Mouse (Mus musculus): ENCODE data around the gene Grhpr. TPM values are rescaled to one million over a fixed set of nuclear protein-coding genes. Genes with fewer than 3 reads are reported as not detected.
"Not testable (repeated sequence)": the region's sequence is repeated elsewhere in the genome, so short reads cannot be mapped to it uniquely, and the experiment has no call there.

The Grhpr gene
- total RNA-seq, 2 experiments from 2014 or later = 34.5 to 40.1 TPM

DNA sequence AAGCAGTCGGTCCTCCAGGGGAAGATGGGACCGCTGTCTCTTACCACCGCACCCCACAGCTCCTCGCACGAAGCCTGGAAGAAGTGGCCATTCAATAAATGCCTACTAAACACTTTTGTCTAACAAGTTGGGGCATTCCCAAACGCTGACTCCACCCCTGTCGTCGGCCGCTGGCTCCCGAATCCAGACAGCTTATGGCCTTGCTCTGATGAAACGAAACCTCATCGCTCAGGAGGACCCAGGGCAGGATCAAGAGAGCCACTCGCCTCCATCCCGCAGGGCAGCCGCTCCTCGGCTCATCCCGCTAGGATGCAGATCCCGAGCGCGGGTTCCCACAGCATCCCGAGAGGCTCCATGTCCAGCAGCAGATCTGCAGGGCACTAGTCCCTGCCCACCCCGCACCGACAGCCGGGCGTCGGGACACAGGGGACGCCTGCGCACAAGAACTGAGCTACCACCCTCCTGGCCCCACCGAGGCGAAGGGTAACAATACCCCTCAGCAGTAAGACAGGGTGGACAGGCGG is 30.4 kb downstream of the Grhpr start:
- peak; percentile 61 to 69 for DNase-seq
- intact Hi-C loops (cut with DNase I) = loop anchor here (2.0 to 10.0 kb wide), 3 partner anchors 39 to 523 kb away; partner anchors contain the start of genes Shb and Slc25a51

DNA sequence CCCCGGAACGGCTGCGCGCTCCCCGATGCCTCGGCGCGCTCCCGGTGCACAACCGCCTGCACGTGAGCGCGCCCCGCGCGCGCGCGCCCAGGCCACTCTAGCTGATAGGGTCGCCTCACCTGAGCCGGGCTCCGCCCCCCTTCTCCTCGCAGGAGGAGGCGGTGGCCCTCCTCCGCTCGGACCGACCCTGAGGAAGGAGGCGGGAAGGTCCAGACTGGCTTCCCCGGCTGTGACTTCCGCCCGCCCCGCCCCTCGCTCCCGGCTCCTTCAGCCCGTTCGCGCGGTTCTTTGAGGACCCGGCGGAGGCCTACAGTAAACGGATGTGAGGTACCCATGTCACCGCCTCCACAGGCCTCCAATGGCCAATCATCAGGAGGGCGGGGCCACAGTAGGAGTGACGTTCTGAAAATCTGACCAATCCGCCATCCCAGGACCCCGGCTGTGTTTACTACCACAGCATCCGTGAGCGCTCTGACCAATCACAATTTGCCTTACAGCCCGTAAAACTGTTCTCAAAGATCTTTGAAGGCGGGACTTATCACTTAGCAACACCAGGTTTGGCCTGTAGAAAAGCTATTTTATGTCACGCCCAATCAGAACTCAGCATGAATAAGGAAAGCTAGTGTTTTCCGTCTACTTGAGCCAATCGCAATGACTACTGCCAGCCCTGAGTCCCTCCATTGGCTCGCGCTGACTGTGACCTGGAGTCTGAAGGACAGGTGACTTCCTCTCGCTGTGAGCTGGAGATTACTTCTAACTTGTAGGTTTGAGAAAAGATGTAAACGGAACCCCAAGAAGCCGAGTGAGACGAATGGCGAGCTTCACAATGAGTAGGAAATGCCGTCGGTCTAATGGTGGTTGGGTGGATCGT is 31.1 kb downstream of the Grhpr start, which contains the start of gene Zbtb5:
Gene Zbtb5 (minus strand): TSS at position 308 of the 871 bp plus-strand sequence.
- intact Hi-C loops (cut with DNase I) = loop anchor here (10.0 kb wide), 2 partner anchors 392 to 522 kb away; partner anchors contain the start of genes Shb and Slc25a51
- DNase-seq = peak; percentile 97

DNA sequence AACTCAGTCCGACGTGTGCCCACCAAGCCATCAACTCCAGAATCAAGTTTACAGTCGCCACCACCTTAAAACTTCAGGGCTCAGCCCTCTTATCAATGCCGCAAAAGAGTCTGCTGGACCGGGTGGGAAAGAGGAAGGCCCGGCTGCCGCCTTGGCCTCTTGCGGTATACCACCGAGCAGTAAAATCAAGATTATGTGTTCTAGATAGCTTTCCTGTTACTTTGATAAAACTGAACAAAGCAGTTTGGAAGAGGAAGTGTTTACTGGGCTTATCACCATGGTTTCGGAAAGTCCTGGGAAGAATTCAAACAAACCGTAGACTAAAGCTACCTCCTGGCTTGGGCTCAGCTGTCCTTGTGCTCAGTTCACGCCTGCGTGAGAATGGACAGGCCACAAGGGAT is 31.8 kb downstream of the Grhpr start:
- DNase-seq = peak in 1 of 2 experiments; percentile 11
- intact Hi-C loops (cut with DNase I) = loop anchor here (10.0 kb wide), 2 partner anchors 392 to 522 kb away; partner anchors contain the start of genes Shb and Slc25a51

DNA sequence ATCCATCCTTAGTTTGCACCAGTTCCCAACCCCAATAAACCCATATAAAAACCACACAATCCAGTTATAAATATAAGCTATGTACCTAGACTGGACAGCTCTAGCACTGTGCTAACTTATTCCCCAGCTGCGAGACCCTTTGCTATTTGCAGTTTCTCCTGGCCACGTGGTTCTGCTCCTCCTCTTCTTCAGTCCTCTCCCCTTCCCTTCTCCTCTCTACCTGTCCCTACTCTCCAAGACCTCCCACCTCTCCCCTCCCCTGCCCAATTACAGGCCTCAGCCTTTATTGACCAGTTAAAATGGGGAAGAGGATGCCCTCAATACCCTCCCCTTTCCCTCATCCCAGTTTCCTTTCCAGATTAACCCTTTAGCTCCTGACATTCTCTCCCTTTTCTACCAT is 32.3 kb downstream of the Grhpr start:
- DNase-seq = no peak
- intact Hi-C loops (cut with DNase I) = loop anchor here (10.0 kb wide), 2 partner anchors 391 to 521 kb away; partner anchors contain the start of genes Shb and Slc25a51

DNA sequence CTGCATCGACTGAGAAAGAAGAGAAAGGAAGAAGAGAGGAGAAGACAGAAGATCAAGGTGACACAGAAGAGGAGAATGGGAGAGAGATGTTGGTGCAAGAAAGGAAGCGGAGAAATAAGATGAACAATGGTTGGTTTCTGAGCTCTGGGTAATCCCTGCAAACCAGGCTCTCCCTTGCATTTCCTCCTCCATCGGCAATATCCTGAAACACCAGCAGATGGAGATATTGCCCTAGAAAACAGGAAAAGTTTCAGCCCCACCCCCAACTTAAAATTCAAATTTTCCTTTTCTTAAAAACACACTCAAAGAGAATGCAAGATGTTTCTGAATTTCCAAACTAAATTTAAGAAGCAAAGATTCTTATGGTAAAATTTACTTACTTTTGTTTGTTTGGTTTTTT is 34.4 kb downstream of the Grhpr start:
- peak; percentile 49 to 77 for DNase-seq
- intact Hi-C loops (cut with DNase I) = loop anchor here (2.0 to 10.0 kb wide), 4 partner anchors 67 to 519 kb away; partner anchors contain the start of genes Fbxo10, Shb and Slc25a51

DNA sequence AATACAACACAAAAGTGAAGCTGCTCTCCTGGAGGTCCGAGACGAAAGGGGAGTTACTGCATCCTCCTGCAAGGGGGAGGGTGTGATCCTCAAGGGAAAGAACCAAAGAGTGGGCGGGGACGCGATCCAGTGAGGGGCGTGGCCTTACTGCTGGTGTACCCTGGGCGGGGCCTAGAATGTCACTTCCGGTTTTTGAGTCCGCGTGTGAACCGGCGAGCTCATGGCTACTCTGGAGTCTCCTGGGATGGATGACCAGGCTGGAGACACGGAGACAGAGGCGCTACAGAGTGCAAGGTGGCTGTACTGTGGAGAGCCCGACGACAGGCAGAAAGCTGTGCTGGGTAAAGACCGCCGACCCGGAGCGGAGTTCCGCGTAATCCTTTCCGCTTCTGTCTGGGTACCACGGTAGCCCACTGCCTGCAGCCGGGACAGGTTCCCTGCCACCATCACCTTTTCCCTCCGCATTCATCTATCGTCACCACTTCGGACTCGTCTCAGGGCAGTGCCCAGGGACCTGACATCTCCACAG is 37.3 kb downstream of the Grhpr start, which contains the start of gene Polr1e:
Gene Polr1e (plus strand): TSS at position 132 of the 529 bp plus-strand sequence.
- intact Hi-C loops (cut with DNase I) = loop anchor here (5.0 to 10.0 kb wide), 3 partner anchors 64 to 516 kb away; partner anchors contain the start of genes Fbxo10, Shb and Slc25a51
- peak; percentile 87 to 94 for DNase-seq

DNA sequence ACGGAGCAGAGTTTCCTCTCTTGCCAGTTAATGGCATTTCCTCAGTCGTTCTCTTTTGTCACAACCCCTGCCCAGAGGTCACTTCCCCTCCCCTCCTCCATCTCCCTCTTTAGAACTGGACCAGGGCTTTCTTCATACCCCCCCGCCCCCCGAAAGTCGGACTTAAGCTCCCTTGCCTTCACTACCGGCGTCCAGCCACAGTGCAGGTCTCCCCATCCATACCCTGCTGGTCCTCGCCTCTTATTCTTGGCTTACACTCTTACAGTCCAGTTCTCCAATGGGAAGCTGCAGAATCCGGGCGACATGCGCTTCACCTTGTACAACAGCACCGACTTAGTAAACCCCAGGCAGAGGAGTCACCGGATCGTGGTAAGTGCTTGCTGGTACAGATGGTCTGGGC is 37.8 kb downstream of the Grhpr start:
- intact Hi-C loops (cut with DNase I) = loop anchor here (5.0 to 10.0 kb wide), 3 partner anchors 63 to 516 kb away; partner anchors contain the start of genes Fbxo10, Shb and Slc25a51

DNA sequence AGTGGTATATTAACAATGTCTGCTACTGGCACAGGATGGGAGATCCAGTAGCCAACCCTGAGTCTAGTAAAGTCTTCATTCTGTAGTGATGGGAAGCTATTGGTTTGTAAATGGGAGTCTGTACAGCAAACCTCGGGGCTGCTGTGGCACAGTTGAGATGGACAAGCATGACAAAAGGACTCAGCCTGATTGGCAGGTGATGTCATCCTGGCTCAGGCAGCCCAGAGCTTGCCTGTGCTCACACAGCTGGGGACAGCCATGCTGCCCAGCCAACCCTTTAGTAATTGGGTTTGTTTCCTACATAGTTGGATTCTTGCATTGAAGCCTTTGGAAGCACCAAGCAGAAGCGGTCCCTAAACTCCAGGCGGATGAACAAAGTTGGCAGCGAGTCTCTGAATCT is 45.3 kb downstream of the Grhpr start:
- DNase-seq = no peak
- intact Hi-C loops (cut with DNase I) = no loop called here

More for the DNA sequence above, 37.8 kb downstream of the Grhpr start:
- no peak for DNase-seq

DNA sequence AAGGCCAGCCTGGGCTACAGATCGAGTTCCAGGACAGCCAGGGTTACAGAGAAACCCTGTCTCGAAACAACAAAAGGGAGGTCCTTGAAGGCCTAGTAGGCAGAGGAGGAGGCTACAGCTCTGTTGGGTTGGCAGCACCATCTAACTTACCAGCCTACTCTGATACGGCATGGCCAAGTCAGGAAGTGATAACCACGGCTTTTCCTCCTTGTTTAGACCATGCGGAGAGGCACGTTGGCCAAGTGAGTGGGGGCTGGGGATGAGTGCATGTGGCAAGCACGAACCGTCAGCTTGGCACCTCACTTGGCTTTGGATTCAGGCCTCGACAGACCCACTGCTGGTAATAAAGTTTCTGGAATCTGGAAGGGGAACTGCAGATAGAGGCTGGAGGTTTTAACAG is 51.4 kb downstream of the Grhpr start:
- DNase-seq = peak; percentile 23 to 38
- intact Hi-C loops (cut with DNase I) = no loop called here

DNA sequence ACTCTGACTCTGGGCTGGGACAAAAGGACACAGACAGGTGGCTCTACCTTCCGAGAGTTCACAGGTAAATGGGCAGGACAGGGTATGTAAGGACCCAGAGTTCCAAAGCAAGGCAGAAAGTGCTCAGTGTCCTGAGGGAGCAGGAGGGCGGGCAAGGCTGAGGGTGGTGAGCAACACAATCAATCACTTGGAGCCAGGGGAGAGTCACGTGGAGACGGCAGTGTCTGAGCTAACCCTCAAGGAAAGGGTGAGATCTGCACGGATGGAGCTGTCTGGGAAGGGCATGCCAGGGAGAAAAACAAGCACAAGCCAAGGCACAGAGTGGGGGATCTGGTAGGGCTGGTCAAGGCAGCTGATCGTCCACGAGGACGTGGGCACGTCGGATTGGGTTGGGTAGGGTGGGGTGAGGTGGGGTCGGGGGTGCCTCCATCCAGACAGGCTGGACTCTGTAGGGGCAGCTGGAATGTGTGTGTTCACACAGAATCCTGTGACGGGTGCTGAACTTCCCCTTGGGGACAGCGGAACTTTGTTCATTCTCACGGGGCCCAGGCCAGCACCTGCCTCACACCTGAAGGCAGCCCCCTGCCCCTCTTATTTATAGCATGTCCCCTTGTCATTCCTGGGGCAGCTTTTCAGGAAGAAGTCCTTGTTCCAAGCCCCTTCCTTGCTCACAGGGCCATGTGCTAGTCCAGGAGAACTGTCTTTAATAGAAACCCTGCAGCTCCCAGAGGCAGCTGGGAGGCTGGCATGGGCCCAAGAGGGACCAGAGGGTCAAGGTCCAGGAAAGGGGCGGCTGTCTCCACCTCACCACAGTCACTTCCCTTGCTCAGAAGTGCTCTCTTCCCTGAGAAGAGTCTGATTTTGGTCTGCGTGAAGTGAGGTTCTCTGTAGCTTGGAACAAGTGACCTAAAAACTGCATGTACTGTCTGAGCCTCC is 53.8 kb downstream of the Grhpr start:
- DNase-seq = peak; percentile 38 to 40
- intact Hi-C loops (cut with DNase I) = no loop called here

DNA sequence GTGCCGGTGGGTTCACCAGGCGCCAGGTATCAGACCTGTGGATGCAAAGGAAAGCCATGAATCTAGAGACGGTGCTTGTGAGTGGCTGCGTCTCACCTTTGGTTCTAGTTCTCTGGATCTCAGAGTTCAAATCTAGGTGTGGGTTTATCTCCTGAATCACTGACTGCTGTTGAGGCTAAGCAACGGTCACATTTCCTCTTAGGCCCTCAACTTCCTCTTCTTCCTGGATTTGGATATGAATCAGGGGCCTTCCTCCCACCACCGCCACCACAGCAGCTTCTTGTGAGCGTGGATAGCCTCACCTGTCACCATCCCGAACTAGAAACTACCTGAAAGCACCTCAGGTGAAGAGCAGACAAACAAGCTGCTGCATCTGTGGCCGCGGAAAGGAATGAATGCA is 54.9 kb downstream of the Grhpr start:
- no peak for DNase-seq
- intact Hi-C loops (cut with DNase I) = no loop called here

DNA sequence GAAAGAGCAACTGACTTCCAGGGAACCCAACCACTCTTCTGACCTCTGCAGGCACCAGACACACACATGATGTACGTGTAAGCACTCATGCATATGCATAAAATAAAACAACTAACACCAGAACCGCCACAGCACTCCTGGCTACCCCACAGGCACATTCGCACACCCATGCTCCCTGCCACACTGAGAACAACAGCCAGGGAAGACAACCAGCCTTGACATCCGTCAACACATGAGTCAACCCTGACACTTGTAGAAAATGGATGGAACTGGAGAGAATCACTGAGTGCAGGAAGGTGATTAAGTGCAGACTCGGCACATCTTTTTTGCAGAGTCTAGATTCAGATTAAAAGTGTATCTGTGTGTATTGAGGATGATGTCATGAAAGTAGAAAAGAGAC is 55.4 kb downstream of the Grhpr start:
- intact Hi-C loops (cut with DNase I) = no loop called here
- no peak for DNase-seq

DNA sequence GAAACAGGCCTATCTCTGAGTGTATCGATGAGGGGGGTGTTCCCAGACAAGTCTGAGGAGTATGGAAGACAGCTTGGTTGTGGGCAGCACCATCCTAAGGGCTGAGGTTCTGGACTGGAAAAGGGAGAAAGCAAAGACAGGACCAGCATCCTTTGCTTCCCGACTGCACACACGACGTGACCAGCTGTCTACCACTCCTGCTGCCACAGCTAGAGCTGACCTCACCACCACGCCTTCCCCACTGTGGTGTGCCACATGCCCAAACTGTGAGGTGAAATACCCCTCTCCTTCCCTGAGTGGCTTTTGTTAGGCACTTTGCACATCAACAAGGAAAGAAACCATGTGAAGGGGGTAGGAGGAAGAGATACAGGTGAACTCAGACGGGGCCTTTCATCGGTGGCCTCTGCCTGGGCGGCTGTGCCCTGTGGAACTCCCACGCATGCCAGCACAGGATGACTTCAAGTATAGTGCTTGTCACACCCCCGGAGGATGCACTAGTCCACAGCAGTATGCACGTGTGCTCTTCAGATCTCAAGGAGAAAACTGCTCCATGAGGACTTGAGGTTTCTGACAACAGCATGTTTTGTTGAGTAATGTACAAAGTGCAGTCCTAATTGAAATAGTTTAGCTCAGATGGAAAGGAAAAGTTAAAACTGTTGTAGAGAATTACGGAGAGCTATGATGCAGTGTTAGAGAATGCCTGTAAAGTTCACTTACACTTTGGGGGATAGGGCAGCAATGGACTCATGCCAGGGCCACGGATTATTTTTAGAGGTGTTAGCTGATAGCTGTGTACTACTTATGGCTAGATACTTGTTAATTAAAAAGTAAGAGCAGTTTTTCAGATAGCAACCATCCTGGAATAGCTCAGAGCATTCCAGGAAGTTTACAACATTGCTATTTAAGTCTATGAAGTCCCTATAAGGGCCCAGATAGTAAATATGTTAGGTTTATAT is 56.5 kb downstream of the Grhpr start:
- intact Hi-C loops (cut with DNase I) = no loop called here
- peak; percentile 54 to 74 for DNase-seq

DNA sequence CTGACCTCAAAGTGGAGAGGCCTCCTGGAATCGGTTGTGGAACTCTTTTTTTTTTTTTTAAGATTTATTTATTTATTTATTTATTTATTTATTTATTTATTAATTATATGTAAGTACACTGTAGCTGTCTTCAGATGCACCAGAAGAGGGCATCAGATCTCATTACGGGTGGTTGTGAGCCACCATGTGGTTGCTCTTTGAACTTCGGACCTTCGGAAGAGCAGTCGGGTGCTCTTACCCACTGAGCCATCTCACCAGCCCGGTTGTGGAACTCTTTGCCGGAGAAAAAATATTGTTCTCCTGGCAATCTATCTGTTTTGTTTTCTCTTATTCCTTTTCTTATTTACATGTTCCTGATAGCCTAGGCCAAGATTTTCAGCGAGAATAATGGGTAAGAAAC is 57.7 kb downstream of the Grhpr start:
- peak in 1 of 2 experiments; percentile 25 for DNase-seq
- intact Hi-C loops (cut with DNase I) = not testable (repeated sequence)

DNA sequence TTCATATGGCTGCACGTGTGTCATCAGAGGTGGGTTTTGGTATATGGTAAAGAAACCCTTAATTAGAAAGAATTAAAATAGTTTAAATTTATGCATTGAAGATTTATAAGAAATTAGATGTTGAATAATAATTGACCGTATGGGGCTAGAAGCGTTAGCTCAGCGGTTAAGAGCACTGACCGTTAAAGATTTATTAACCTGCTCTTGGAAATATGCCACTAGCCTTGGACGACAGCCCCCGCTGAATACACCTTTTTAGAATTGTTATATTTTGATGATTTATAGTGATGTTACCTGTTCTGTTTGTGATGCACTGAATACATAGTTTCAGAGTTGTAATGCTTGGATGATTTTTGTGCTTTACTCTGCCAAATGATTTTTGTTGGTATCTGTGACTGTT is 58.4 kb downstream of the Grhpr start:
- DNase-seq; intact Hi-C loops (cut with DNase I): not testable (repeated sequence)
